Mouse (Mus musculus) mesoderm, embryonic 11.5 days (tissue): ENCODE measurements around the gene Dgke.
"Not testable (repeated sequence)": the region's sequence is repeated elsewhere in the genome, so short reads cannot be mapped to it uniquely, and the experiment has no call there.

Source experiments
- DNase-seq: peaks from one replicate; pipeline ENCODE4 v3.0.0-alpha.2; 2012; ENCODE audit warnings: low read depth, low spot score

The Dgke gene

GRCm38 (mm10) chr11:89066750-89067149, at the start of gene Dgke:
Gene Dgke, minus strand, starts transcription at chr11:89066850.
- no peak for DNase-seq

DNA sequence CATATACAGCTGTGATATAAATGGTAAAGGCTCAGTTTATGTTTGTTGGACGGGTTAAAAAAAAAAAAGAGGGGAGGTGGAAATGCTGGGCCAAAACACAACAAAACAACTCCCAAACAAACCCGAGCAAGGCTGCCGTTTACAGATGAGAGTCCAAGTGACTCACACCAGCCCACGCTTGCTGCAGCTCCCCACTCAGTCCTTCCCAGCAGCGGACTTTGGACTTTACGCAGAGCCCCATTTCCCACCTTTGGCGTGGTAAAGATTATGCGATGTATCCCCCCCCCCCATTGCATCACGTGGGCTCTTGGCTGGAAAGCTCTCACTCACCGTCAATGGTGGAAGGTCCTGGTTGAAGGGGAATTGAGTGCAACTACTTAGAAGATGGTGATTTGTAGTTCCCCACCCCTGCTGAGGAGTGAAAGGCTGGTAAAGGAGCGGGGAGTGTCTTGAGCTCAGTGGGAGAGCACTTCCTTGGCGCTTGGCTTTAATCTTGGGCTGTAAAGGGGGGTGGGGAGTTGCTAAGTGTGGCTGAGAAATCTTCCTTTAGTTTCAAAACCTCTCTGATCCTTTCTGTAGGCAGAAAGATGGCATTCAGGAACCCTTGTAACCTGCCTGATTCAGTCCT, 40.6 kb upstream of the Dgke start:
- no peak for DNase-seq

- no peak for DNase-seq
Measured at GRCm38 (mm10) chr11:89105823-89106222, 39.2 kb upstream of the Dgke start.

GRCm38 (mm10) chr11:89105211-89105610, 38.6 kb upstream of the Dgke start:
- DNase-seq, result no peak

DNA sequence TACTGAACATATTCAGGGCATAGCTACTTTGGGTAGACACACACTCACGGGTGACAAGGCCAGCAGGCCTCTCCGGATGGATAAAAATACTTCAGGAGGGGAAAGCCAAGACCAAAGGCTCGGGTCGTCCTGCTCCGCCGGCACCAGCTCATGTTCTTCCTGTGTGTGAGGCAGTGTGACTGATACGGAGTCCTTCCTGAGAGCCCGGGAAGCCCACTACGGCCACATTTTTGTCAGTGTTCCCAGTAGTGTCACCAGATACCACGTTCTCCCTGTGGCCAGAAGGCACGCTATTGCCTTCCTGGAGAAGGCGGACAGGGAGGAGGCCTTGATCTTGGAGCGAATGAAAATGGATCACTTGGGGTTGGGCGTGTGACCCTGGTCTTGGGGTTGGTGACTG, 36.5 kb upstream of the Dgke start:
- DNase-seq, result no peak

GRCm38 (mm10) chr11:89100826-89101321, 34.2 kb upstream of the Dgke start:
- DNase-seq, result no peak

DNA sequence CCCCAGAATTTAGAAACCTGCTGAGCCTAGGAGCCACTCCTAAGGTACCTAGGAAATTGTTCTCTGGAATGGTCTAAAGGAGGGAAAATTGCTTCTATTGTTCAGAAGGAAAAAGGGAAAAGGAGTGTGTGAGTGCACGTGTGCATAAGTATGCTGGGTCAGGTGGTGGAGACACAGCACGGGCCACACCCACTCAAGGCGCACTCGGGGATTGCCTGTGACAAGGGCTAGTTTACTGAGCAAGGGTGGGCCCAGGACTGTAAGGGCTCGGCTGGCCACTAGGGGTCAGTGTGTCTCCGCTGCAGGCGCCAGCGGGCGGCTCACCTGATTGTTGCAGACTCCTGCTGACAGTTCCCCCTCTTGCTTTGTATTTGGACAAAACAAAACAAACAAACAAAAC, 33.8 kb upstream of the Dgke start:
- DNase-seq, result peak; percentile 84

DNA sequence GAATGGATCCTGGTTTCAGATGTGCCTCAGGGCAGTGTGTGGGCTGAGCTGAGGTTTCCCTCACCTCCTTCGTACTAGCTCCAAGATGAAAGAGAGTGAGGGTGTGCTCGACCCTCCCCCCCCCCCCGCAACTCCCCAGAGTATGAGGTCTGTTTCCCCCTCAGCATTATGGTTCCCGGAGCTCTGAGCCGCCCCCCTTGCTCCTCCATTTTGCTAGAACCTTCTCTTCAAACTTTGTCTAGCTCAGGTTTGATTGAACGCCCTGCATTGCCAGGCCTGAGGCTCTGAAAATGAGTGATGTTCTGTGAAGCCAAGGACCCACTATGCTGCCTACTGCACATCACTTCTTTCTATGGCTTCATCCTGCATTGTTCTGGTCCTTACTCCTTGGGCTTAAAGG, 32.3 kb upstream of the Dgke start:
- DNase-seq, result no peak

DNA sequence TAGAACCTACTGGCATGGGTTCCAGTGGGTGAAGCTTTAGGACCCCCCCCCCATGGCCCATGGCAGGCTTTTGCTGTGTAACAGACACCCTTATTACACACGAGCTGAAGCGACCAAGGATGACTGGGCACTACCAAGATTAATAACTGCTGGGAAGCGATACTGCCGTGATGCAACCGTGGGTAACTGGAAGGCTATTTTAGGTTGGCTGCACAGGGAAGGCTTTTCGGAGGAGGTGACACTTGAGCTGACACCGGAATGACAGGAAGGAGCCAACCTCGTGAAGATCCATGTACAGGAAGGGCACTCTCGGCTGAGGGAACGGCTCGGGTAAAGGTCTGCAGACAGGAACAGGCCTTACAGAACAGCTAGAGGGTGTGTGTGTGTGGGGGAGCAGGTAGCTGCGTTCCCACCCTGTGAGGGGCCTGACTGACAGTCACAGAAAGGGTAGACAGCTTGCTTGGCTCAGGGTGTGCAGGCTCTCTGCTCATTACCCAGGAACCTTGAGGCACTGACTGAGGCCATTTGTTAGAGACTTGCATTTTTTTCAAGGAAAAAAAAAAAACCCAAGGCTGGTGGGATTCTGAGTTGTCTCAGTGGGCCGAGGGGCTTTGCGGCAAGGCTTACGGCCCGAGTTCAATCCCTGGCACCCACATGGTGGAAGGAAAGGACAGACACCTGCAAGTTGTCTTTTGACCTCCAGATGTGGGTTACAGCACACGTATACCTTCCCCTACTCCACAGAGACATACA, 31.6 kb upstream of the Dgke start:
- DNase-seq, result no peak

GRCm38 (mm10) chr11:89097292-89097691, 30.6 kb upstream of the Dgke start:
- DNase-seq, result not testable (repeated sequence)

DNA sequence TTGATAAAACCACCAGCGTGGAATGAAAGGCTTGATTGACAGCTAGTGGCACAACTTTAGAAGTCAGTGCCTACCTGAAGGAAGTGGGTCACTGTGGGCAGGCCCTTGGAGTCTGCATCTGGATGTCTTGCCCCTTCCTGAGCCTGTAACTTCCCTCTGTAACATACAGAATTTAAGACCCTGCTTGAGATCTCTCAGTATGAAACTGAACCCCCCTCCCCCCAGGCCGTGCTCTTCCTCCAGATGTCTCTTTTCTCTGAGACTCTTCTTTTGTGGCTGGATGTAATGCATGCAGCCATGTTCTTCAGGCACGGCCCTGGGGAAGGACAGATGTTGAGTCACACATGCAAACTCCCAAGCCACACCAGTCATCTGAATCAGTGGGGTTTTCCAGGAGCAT, 28.7 kb upstream of the Dgke start:
- DNase-seq, result no peak

GRCm38 (mm10) chr11:89092714-89093113, 26.1 kb upstream of the Dgke start:
- no peak for DNase-seq

DNA sequence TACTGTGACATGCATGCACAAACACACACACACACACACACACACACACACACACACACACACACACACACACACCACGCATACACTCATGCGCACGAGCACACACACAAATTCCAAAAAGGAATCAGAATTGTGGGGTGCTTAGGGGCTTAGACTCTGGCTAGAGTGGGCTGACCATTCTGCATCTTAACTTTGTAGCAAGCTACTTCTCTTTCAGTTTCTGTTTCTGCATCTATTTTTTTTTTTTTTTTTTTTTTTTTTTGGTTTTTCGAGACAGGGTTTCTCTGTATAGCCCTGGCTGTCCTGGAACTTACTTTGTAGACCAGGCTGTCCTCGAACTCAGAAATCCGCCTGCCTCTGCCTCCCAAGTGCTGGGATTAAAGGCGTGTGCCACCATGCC, 23.7 kb upstream of the Dgke start:
- DNase-seq, result not testable (repeated sequence)

- no peak for DNase-seq
Measured at GRCm38 (mm10) chr11:89088754-89089153, 22.1 kb upstream of the Dgke start.

DNA sequence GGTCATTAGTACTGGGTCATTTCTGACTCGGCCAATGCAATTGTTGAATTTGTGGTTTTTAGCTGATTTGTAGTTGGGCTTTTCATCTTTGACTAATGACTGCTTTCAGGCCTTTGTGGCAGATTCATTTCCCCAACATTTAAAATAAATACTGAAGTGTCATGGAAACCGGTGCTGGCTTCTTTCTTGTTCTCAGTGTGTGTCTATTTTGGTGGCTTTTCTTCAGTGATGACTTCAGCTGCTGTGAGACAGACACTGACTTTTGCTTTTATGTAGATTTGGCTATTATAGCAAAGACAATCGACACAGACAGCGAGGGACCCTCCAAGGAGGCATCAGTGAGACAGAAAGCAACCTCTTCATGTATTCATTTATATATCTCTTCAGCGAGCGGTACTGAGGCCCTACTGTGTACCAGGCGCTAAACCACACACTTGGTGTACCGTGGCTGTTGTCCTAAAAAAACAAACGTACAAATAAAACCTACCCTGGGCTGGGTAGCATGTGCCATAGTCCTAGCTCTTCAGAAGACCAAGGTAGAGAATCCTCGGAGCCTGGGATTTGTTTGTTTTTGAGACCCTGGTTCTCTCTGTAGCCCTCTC, 19.7 kb upstream of the Dgke start:
- peak; percentile 37 for DNase-seq

GRCm38 (mm10) chr11:89084601-89085000, 18.0 kb upstream of the Dgke start:
- DNase-seq, result peak; percentile 55

DNA sequence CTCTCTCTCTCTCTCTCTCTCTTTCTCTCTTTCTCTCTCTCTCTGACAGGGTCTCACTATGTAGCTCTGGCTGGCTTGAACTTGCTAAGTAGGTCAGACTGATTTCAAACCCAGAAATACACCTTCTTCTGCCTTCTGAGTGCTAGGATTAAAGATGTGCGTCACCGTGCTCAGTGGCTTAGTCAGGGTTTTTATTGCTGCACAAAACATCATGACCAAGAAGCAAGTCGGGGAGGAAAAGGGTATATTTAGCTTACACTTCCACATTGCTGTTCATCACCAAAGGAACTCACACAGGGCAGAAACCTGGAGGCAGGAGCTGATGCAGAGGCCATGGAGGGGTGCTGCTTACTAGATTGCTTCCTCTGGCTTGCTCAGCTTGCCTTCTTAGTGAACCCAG, 16.0 kb upstream of the Dgke start:
- not testable (repeated sequence) for DNase-seq

GRCm38 (mm10) chr11:89081906-89082305, 15.3 kb upstream of the Dgke start:
- not testable (repeated sequence) for DNase-seq

GRCm38 (mm10) chr11:89078996-89079680, 12.5 kb upstream of the Dgke start:
- no peak for DNase-seq

DNA sequence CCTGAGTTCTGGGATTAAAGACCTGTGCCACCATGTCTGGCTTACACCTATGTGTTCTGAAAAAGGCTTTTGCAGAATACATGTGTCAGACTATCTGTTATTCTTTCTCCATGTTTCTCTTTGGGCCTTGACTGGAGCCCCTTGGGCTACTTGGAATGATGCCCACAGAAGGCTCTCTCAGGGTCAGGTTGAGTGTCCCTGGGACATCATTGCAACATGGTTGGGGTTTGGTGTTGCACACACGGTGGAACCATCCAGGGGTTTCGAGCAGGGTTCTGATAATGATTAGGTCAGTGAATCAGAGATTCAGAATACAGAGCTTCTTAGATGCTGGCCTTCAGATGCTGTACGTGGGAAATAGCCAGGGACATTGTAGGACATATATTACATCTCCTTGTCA, 11.7 kb upstream of the Dgke start:
- DNase-seq, result no peak

DNA sequence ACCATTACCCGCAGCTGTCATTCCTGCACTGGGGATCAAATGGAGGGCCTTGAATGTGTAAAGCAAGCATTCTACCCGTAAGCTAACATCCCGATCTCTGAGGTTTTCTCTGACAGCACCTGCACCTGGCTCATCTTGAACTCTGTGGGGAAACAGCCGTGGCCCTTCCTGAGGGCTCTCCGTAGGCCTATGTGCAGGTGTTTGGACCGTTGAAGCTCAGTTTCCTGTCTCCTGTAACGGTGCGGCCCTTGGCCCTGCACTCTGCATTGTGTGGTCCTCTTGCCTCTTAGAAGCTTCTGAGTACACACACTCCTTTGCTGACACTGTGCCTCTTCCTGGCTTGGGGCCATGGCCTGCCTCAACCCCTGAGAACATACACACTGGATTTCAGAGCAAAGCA, 11.0 kb upstream of the Dgke start:
- no peak for DNase-seq

DNA sequence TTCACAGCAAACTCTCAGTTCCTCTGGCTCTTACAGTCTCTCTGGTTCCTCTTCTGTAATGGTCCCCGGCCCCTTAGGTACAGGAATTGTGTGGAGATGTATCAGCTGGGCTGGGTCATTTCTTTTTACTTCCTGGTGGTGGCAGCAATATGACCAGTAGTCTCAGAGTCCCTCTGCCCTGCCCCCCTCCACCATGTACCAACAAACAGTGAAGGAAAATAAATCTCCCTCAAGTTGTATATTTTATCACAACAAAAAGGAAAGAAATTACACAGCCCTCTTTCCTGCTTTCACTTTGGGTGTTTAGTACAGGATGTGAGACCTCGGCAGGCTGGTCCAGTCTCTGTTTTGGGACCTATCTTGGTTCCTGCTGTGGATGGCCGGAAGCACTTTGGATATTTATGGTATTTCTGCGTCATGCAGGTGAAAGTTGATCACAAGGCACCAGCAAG, 9.7 kb upstream of the Dgke start:
- no peak for DNase-seq
